Mouse (Mus musculus): ENCODE results near the gene Efcab9.

- no peak for TF ChIP-seq CTCF (IDR thresholded peaks at IDR 0.05; ENCODE audit: low read depth, low read length)
- no peak for TF ChIP-seq POLR2A (IDR thresholded peaks at IDR 0.05; ENCODE audit: borderline replicate concordance, low read depth, low read length)
Measured at GRCm38 (mm10) chr11:32553311-32554140, 21.6 kb upstream of the Efcab9 start.
